Mouse (Mus musculus): ENCODE measurements around the gene Speer2.

Speer2 gene

DNA sequence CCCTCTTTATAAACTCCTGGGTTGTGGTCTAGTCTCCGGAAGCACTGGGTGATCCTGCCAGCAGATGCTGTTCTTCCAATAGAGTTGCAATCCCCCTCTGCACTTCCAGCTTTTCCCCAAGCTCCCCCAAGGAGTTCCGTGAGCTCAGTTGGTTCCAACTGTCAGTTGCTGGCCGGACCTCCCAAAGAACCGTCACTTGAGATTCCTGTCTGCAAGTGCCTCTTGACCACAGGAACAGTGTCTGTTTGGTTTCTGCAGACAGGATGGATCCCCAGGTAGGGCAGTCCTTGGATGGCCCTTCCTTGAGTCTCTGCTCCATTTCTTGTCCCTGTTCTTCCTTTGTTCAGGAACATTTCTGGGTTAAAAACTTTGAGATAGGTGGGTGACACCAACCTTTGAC lies at the start of gene Speer2:
Gene Speer2, minus strand, starts transcription at position 101 of the 400 bp plus-strand sequence.
- no peak for DNase-seq (ENCODE audit: low spot score in 2 of 2)

DNA sequence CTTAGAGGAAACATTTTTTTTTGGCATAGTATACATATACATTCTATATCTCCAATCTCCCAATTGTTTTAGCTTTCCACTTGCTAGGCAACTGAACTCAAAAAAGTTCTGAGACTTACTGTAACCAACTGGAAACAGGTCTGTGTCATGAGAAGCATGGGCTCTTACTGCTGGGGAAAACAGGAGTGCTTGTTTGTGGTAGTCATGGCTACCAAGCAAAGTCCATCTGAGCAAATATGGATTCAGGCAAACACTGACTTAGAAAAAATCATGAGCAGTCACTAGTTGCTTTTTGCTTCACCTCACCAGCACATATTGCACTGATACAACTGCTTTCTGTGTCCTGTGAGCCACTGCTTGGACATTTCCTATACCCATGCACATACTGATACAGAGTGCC lies 40.8 kb upstream of the Speer2 start:
- no peak for DNase-seq (ENCODE audit: low spot score in 2 of 2)

- DNase-seq (ENCODE audit: low spot score in 2 of 2), result no peak
These were observed 17.2 kb upstream of the Speer2 start for GRCm38 (mm10) chr16:69880712-69881111.

DNA sequence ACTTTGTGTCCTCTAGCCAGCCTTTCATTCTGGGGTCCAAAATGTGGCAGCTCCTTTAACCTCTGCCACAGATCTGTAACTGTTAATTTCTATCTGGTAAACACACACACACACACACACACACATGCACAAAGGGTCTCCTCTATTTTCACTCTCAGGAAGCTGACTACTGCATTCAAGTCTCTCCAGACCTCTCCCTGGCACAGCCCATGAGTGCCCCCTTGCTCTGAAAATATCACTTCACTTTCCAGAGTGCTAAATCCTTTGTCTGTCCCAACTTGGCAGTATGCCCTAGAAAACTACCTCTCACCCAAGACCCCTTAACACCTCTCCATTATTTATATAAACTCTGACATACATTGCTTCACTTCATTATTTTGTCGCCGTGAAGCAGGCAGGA lies 26.9 kb downstream of the Speer2 start:
- no peak for DNase-seq (ENCODE audit: low spot score in 2 of 2)

- no peak for DNase-seq (ENCODE audit: low spot score in 2 of 2)
These were observed 49.9 kb downstream of the Speer2 start for GRCm38 (mm10) chr16:69813652-69814051.

All from urinary bladder, postnatal 36 days (tissue).